ENCODE assay signal across 11 mouse cellular contexts in genomic region chr6:82945750-82946149, GRCm38 (mm10). TPM values are rescaled to one million over a fixed set of nuclear protein-coding genes. Genes with fewer than 3 reads are reported as not detected.
DNase-seq lines count a peak whose midpoint lies in the region; ATAC-seq and TF ChIP-seq lines count a peak whose summit lies in the region.
"Had no signal": no experiment of that assay in that cellular context is flagged by ENCODE, and none has a peak within 500 bp of the region (broad histone marks: within the 10 kb centered on the region; RNA-seq: fewer than 3 reads in every experiment).

No protein-coding gene starts in this region.

- no peak for TF ChIP-seq POLR2A in small intestine, adult 2 months (IDR thresholded peaks at IDR 0.05; ENCODE audit: low read depth, low read length)

- no peaks in the 10 kb centered on the region for H3K4me1 ChIP-seq in forebrain, embryonic 14.5 days (ENCODE audit: control insufficient read depth, insufficient read depth, low read length)
- H3K4me1 ChIP-seq in forebrain, embryonic 16.5 days (replicated peaks; ENCODE audit: control insufficient read depth, insufficient read depth, low read length), result no peaks in the 10 kb centered on the region
- H3K4me1 ChIP-seq in small intestine, adult 2 months (ENCODE audit: control insufficient read depth, insufficient read depth, insufficient read length, low read length), result no peaks in the 10 kb centered on the region
- no peaks in the 10 kb centered on the region for H3K4me1 ChIP-seq in intestine, embryonic 15.5 days (replicated peaks)

- H3K27ac ChIP-seq in forebrain, embryonic 14.5 days (ENCODE audit: low read depth, low read length), result no peak overlapping the region
- no peak overlapping the region for H3K27ac ChIP-seq in forebrain, embryonic 16.5 days (ENCODE audit: low read length)
- no peak overlapping the region for H3K27ac ChIP-seq in small intestine, adult 2 months (ENCODE audit: insufficient read depth, low read depth, low read length)
- no peak overlapping the region for H3K27ac ChIP-seq in intestine, embryonic 15.5 days

- no peaks in the 10 kb centered on the region for H3K36me3 ChIP-seq in forebrain, embryonic 14.5 days (ENCODE audit: control insufficient read depth, insufficient read depth, low read length)
- no peaks in the 10 kb centered on the region for H3K36me3 ChIP-seq in forebrain, embryonic 16.5 days (ENCODE audit: control insufficient read depth, insufficient read depth)
- H3K36me3 ChIP-seq in small intestine, adult 2 months (ENCODE audit: control insufficient read depth, insufficient read depth, low read length), result no peaks in the 10 kb centered on the region
- no peaks in the 10 kb centered on the region for H3K36me3 ChIP-seq in intestine, embryonic 15.5 days

- no peak overlapping the region for H3K4me2 ChIP-seq in forebrain, embryonic 14.5 days (ENCODE audit: low read length)
- H3K4me2 ChIP-seq in forebrain, embryonic 16.5 days (ENCODE audit: low read length), result no peak overlapping the region
- no peak overlapping the region for H3K4me2 ChIP-seq in intestine, embryonic 15.5 days (replicated peaks)

- TF ChIP-seq CTCF in small intestine, adult 2 months (IDR thresholded peaks at IDR 0.05; ENCODE audit: extremely low read depth, insufficient read length, insufficient replicate concordance, low read depth, low read length), result peak; percentile 41; the same call in 1 of the 2 replicates

- peak; percentile 23 for DNase-seq in forebrain, embryonic 14.5 days (ENCODE audit: low spot score)
- peak; percentile 17 for DNase-seq in lung, postnatal 36 days
- no peak for DNase-seq in lung, postnatal 10 days
- DNase-seq in brain, adult 2 months (ENCODE audit: low read depth, low spot score), result peak; percentile 37
- no peak for DNase-seq in layer of hippocampus, adult 8-10 months (ENCODE audit: low spot score in 2 of 2)

- no peak overlapping the region for H3K9ac ChIP-seq in forebrain, embryonic 14.5 days (ENCODE audit: low read length)
- H3K9ac ChIP-seq in forebrain, embryonic 16.5 days (replicated peaks; ENCODE audit: low read depth, low read length), result no peak overlapping the region
- H3K9ac ChIP-seq in intestine, embryonic 15.5 days, result no peak overlapping the region

- no peaks in the 10 kb centered on the region for H3K27me3 ChIP-seq in forebrain, embryonic 14.5 days (replicated peaks; ENCODE audit: control insufficient read depth, insufficient read depth, low read length)
- H3K27me3 ChIP-seq in forebrain, embryonic 16.5 days (replicated peaks; ENCODE audit: control insufficient read depth, insufficient read depth, low read length), result peaks cover 2% of the 10 kb centered on the region; the same call in 1 of the 2 replicates
- no peaks in the 10 kb centered on the region for H3K27me3 ChIP-seq in small intestine, adult 2 months (ENCODE audit: control insufficient read depth, insufficient read depth, low read length)
- H3K27me3 ChIP-seq in intestine, embryonic 15.5 days (replicated peaks), result no peaks in the 10 kb centered on the region

- WGBS in forebrain, embryonic 14.5 days, result 52% methylated on average over 6 of the region's 6 CpGs
- WGBS in forebrain, embryonic 16.5 days, result 47% methylated on average over 6 of the region's 6 CpGs
- whole genome bisulfite sequencing in small intestine, adult 2 months, result 43% methylated on average over 6 of the region's 6 CpGs
- 51% methylated on average over 6 of the region's 6 CpGs for WGBS in intestine, embryonic 15.5 days

- no peak for ATAC-seq in forebrain, embryonic 14.5 days
- ATAC-seq in forebrain, embryonic 16.5 days, result no peak
- ATAC-seq in intestine, embryonic 15.5 days, result no peak
- ATAC-seq: hindbrain, embryonic 16.5 days had no signal

- no peaks in the 10 kb centered on the region for H3K9me3 ChIP-seq in forebrain, embryonic 14.5 days (replicated peaks; ENCODE audit: control insufficient read depth, low read length)
- no peaks in the 10 kb centered on the region for H3K9me3 ChIP-seq in forebrain, embryonic 16.5 days (ENCODE audit: control insufficient read depth, low read length)
- no peaks in the 10 kb centered on the region for H3K9me3 ChIP-seq in intestine, embryonic 15.5 days

- H3K4me3 ChIP-seq in forebrain, embryonic 14.5 days (ENCODE audit: low read depth, low read length), result no peak overlapping the region
- H3K4me3 ChIP-seq in forebrain, embryonic 16.5 days (replicated peaks; ENCODE audit: low read length), result no peak overlapping the region
- no peak overlapping the region for H3K4me3 ChIP-seq in small intestine, adult 2 months (ENCODE audit: low read depth, low read length)
- no peak overlapping the region for H3K4me3 ChIP-seq in intestine, embryonic 15.5 days (replicated peaks)
- H3K4me3 ChIP-seq: erythroblast, embryonic 14.5 days; megakaryocyte, embryonic 14.5 days had no signal

RNA-seq across cellular contexts. Expression of gene M1ap, which starts 1.0 kb away (rescaled TPM):
- 0.13 TPM in 1 of 2 replicates, not detected in the other for polyA plus RNA-seq in forebrain, embryonic 14.5 days (2014; fragmentation: Nextera tagmentation; extraction: Ambion mirVana)
- not detected in 2 replicates for polyA plus RNA-seq in forebrain, embryonic 16.5 days (2015; fragmentation: Nextera tagmentation; extraction: Ambion mirVana)
- 0.06 and 1.3 TPM in 2 replicates for polyA plus RNA-seq in small intestine, adult 2 months (2012; rRNA removed)
- under 1 TPM in 2 of 4 experiments, not detected in 2; 0.18 to 0.23 TPM for total RNA-seq in layer of hippocampus, adult 8-10 months (2022)
- polyA plus RNA-seq in intestine, embryonic 15.5 days (2015; fragmentation: Nextera tagmentation; extraction: Ambion mirVana), result 0.26 and 0.78 TPM in 2 replicates
- polyA plus RNA-seq: hindbrain, embryonic 16.5 days had no signal

RNA-seq across cellular contexts. Expression of gene Sema4f, which starts 6.2 kb away (rescaled TPM):
- polyA plus RNA-seq in forebrain, embryonic 14.5 days (2014; fragmentation: Nextera tagmentation; extraction: Ambion mirVana), result 4.0 and 5.7 TPM in 2 replicates
- 16.3 and 18.7 TPM in 2 replicates for polyA plus RNA-seq in forebrain, embryonic 16.5 days (2015; fragmentation: Nextera tagmentation; extraction: Ambion mirVana)
- 0.29 and 0.34 TPM in 2 replicates for polyA plus RNA-seq in small intestine, adult 2 months (2012; rRNA removed)
- 10 to 100 TPM; 33.5 to 44.9 (median 40.1) TPM for total RNA-seq in layer of hippocampus, adult 8-10 months (2022)
- polyA plus RNA-seq in intestine, embryonic 15.5 days (2015; fragmentation: Nextera tagmentation; extraction: Ambion mirVana), result 1.5 and 1.7 TPM in 2 replicates
- polyA plus RNA-seq: erythroblast, embryonic 14.5 days had no signal

Comparison
In these comparisons a context has a peak if more than half of its experiments do, and no peak if none do; other contexts are left out.
1. DNase-seq: peak in forebrain, embryonic 14.5 days (single experiment), lung, postnatal 36 days (single experiment) and brain, adult 2 months (single experiment); none in lung, postnatal 10 days (single experiment) and layer of hippocampus, adult 8-10 months (0 of 2).